Mouse (Mus musculus) stomach, postnatal 0 days (tissue): ENCODE data around the gene Aebp1. TPM values are rescaled to one million over a fixed set of nuclear protein-coding genes. Genes with fewer than 3 reads are reported as not detected.

Experiments used
- ATAC-seq: fragments of 200-750 bp; cut with Nextera tagmentation; 2 replicates; pipeline ENCODE4 v1.8.0; 2017; ENCODE audit not compliant: low FRiP score, low TSS enrichment
- DNase-seq: peaks from one replicate; pipeline ENCODE4 v3.0.0-alpha.2; 2016; ENCODE audit warnings: low spot score
- H3K27ac ChIP-seq: fragments of 300-500 bp; sonication (generic); replicated peaks from 2 replicates; pipeline ENCODE4 v1.5.1; 2014; ENCODE audit warnings: mild to moderate bottlenecking, control low read depth
- H3K27me3 ChIP-seq: fragments of 300-500 bp; sonication (generic); 2 replicates; pipeline ENCODE4 v1.6.1; 2014; ENCODE audit warnings: low read length; ENCODE audit not compliant: control insufficient read depth, insufficient read depth
- H3K36me3 ChIP-seq: fragments of 300-500 bp; sonication (generic); 2 replicates; pipeline ENCODE4 v1.6.1; 2014; ENCODE audit warnings: low read length, mixed read lengths; ENCODE audit not compliant: control insufficient read depth, insufficient read depth
- H3K4me1 ChIP-seq: fragments of 300-500 bp; sonication (generic); replicated peaks from 2 replicates; pipeline ENCODE4 v1.6.1; 2014; ENCODE audit warnings: antibody characterized with exemption; ENCODE audit not compliant: control insufficient read depth, insufficient read depth
- H3K4me2 ChIP-seq: fragments of 300-500 bp; sonication (generic); replicated peaks from 2 replicates; pipeline ENCODE4 v1.6.1; 2014; ENCODE audit warnings: low read depth, mild to moderate bottlenecking, control low read depth, moderate library complexity
- H3K4me3 ChIP-seq: fragments of 300-500 bp; sonication (generic); 2 replicates; pipeline ENCODE4 v1.5.1; 2014; ENCODE audit warnings: low read depth, low read length, control low read depth
- H3K9ac ChIP-seq: fragments of 300-500 bp; sonication (generic); 2 replicates; pipeline ENCODE4 v1.6.1; 2014; ENCODE audit warnings: mild to moderate bottlenecking, low read length, control low read depth, mixed read lengths
- H3K9me3 ChIP-seq: fragments of 300-500 bp; sonication (generic); 2 replicates; pipeline ENCODE4 v1.6.1; 2016; ENCODE audit warnings: low read length; ENCODE audit not compliant: control insufficient read depth
- CTCF ChIP-seq: IDR thresholded peaks from 2 replicates; pipeline ENCODE4 v1.5.1; 2016; ENCODE audit warnings: antibody characterized with exemption, low read depth, mild to moderate bottlenecking, moderate library complexity
- EP300 ChIP-seq: optimal IDR thresholded peaks from 2 replicates; pipeline ENCODE3; 2016; ENCODE audit warnings: antibody characterized with exemption
- WGBS: fragments of 180-500 bp; shearing (Covaris S2); extraction: QIAGEN DNeasy Blood & Tissue Kit; methylation state at CpG from one replicate; pipeline ENCODE4 v1.1.7; 2014; 5-methylcytosine and 5-hydroxymethylcytosine counted together
- polyA plus RNA-seq: library from polyadenylated mRNA; unstranded; fragments of >200 nt; fragmentation: Nextera tagmentation; extraction: Ambion mirVana; gene quantifications from 2 replicates; pipeline ENCODE4 v1.2.1, GENCODE M21; 2015

Aebp1 gene
- polyA plus RNA-seq, 1 experiment from 2014 or later: 21.9 TPM

DNA sequence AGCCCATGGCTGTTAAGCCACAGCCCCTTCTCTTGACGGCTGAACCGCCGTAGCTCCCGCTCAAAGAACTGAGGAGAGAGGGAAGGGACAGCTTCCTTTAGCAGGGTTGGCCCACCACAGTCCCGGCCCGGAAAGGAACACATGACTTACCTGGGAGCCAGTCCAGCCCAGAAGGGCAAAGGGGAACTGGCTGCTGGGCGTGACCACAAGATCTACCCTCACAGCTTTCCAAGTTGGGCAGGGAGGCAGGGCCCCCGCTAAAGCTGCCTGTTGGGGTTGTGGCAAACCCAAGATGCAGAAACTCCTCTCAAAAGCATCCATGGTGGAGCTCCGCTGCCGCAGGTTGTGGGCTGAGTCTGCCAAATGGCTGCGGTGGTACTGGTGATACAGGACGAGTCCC, 32.4 kb upstream of the Aebp1 start:
- DNase-seq (no peak), ATAC-seq (no peak)
- no peaks in the 10 kb centered on the region for H3K27me3 ChIP-seq
- no peak overlapping the region for H3K27ac ChIP-seq
- H3K4me1 ChIP-seq: no peaks in the 10 kb centered on the region
- no peak for TF ChIP-seq CTCF
- no peak for TF ChIP-seq EP300
- peaks cover 22% of the 10 kb centered on the region for H3K36me3 ChIP-seq
- H3K9me3 ChIP-seq: no peaks in the 10 kb centered on the region
- H3K4me3 ChIP-seq: no peak overlapping the region
- no peak overlapping the region for H3K4me2 ChIP-seq
- H3K9ac ChIP-seq: no peak overlapping the region
- 90% methylated on average over 12 of the region's 12 CpGs for WGBS

DNA sequence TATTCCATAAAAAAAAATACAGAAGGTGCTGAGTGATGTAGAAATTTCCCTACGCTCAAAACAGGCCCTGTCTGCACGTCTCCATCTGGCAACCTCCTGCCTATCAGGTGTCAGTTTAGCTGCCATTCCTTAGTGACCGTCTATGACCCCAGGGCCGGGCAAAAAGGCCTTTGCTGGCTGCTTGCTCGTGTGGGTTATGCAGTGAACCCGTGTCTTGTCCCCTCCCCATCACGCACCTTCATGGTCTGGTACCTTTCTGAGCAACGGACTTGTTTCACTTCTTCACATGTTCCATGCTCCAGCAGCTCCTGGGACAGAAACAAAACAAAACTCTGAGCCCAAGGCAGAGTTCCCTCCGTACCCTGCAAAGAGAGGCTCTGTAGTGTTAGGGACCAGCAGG, 27.2 kb upstream of the Aebp1 start:
- H3K4me2 ChIP-seq: no peak overlapping the region
- no peaks in the 10 kb centered on the region for H3K9me3 ChIP-seq
- no peak overlapping the region for H3K9ac ChIP-seq
- 90% methylated on average over 9 of the region's 9 CpGs for WGBS
- no peak for TF ChIP-seq CTCF
- TF ChIP-seq EP300: no peak
- no peak for ATAC-seq
- H3K4me1 ChIP-seq: no peaks in the 10 kb centered on the region
- H3K36me3 ChIP-seq: peaks cover 16% of the 10 kb centered on the region
- H3K4me3 ChIP-seq: no peak overlapping the region
- H3K27ac ChIP-seq: no peak overlapping the region
- no peaks in the 10 kb centered on the region for H3K27me3 ChIP-seq
- no peak for DNase-seq

DNA sequence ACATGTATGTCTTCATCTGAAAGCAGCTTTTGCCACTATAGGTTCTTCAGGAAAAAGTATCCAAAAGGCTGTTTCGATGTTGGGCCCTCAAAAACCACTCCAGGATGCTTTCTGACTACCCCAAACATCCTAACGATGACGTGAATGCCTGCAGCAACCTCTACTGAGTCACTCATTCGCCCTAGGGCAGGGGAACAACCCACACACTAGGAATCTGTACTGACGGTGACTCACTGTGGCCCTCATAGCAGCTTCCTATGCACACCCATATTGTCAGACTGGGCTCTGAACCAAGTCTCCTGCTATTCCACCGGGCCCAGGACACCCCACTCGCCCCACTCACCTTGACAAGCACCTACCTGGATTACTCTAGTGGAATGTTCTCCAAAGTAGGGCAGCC, 26.7 kb upstream of the Aebp1 start:
- H3K27ac ChIP-seq: no peak overlapping the region
- no peak for TF ChIP-seq EP300
- no peak for TF ChIP-seq CTCF
- ATAC-seq: no peak
- H3K9me3 ChIP-seq: no peaks in the 10 kb centered on the region
- DNase-seq: no peak
- H3K4me3 ChIP-seq: no peak overlapping the region
- WGBS: 81% methylated on average over 7 of the region's 7 CpGs
- H3K27me3 ChIP-seq: no peaks in the 10 kb centered on the region
- H3K4me2 ChIP-seq: no peak overlapping the region
- H3K4me1 ChIP-seq: no peaks in the 10 kb centered on the region
- H3K36me3 ChIP-seq: peaks cover 13% of the 10 kb centered on the region
- H3K9ac ChIP-seq: no peak overlapping the region

- Histone ChIP-seq H3K27ac (no peak overlapping the region), H3K4me2 (no peak overlapping the region), H3K36me3 (peaks cover 13% of the 10 kb centered on the region), H3K4me1 (no peaks in the 10 kb centered on the region), H3K4me3 (no peak overlapping the region), H3K9ac (no peak overlapping the region), H3K9me3 (no peaks in the 10 kb centered on the region), H3K27me3 (no peaks in the 10 kb centered on the region)
- WGBS: 50% methylated on average over 1 of the region's 1 CpGs
- TF ChIP-seq EP300 (no peak), CTCF (peak; percentile 55)
- DNase-seq: no peak
- peak; percentile 6; the same call in 1 of the 2 replicates for ATAC-seq
These were observed 25.6 kb upstream of the Aebp1 start for GRCm38 (mm10) chr11:5836126-5836525.

DNA sequence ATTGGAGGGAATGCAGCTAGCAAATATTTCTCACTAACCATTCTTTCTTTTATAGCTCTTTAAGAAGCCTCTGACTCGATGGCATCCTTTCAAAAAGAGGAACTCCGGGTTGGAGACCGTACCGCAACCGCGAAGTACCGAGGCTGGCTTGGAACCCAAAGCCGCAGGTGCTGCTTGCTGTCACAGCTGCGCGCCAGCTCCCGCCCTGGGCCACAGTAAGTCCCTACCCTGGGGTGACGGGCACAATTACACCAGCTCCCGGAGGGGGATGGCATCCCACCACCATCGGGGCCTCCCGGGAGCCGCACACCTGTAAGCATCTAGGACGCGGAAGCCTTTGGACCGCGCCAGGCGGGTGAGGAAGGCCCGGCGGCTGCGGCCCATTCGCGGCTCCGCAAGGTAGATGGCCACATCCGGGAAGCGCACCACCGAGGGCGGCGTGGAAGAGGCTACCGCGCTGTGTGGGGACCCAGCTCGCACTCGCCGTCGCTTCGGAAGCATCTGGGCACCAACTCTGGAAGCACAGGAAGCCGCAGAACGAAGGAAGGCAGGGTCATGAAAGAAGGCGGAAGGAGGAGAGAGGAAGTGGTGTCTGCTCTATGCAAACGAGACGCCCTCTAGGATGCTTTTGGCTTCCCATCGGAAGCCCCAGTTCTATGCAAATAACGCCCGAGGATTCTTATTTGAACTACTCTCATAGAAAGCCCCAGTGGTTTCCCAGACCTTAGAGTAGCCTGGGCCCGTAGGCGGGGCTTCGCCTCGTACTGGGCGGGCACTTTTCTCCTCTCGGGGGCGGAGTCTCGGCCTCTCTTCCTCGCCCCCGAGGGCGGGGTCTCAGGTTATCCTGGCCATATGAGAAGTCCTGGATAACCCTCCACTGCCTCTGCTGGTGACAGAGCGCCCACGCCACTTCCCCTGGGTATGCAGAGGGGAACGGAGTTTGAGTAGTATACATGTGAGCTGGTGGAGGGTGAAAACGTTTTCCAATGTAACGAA, 24.2 kb upstream of the Aebp1 start, which contains the start of gene Polm:
Polm (minus strand) TSS at position 766 of the 996 bp plus-strand sequence.
- peak within 1 kb of the TSS; percentile 96 for H3K4me2 ChIP-seq
- peak within 1 kb of the TSS; percentile 87 for H3K27ac ChIP-seq
- under 1% methylated on average over 63 of the region's 63 CpGs for WGBS
- peak; percentile 96 for DNase-seq
- peak within 1 kb of the TSS; percentile 84 for H3K9ac ChIP-seq
- no peaks in the 10 kb centered on the region for H3K27me3 ChIP-seq
- TF ChIP-seq EP300: no peak
- peak; percentile 86 for TF ChIP-seq CTCF
- peak within 1 kb of the TSS; percentile 72 for H3K4me3 ChIP-seq
- 0 out of 2 replicates have a peak, but pooled peaks cover 6% of the 10 kb centered on the region for H3K36me3 ChIP-seq
- H3K4me1 ChIP-seq: no peaks in the 10 kb centered on the region
- peak; percentile 97 for ATAC-seq
- H3K9me3 ChIP-seq: no peaks in the 10 kb centered on the region

DNA sequence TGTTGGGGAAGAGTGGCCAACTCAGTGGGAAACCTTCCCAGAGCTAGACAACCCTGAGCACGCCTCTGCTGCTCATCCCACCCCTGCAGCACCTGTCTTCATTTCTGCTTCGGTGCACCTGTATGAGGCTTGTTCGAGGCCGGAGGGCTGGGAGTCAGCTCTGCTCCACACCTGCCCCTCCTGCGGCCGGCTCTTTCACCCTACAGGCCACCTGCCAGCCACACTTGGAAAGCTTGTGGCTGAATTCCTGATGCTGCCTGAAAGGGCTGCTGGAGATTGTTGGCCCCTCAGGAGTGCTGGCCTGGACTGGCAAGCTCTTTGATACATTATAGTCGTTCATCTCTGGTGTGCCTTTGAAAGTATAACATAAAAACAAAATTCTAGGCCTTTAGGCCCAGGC, 21.4 kb upstream of the Aebp1 start:
- Histone ChIP-seq H3K27me3 (no peaks in the 10 kb centered on the region), H3K27ac (no peak overlapping the region), H3K4me3 (no peak overlapping the region), H3K9me3 (no peaks in the 10 kb centered on the region), H3K9ac (no peak overlapping the region), H3K4me1 (no peaks in the 10 kb centered on the region), H3K4me2 (no peak overlapping the region), H3K36me3 (no peaks in the 10 kb centered on the region)
- no peak for TF ChIP-seq CTCF
- TF ChIP-seq EP300: no peak
- no peak for DNase-seq
- ATAC-seq: no peak
- WGBS: 71% methylated on average over 7 of the region's 7 CpGs
